Mouse (Mus musculus) fat pad, adult 2 months (tissue): ENCODE data around the gene Ccnl2.

ENCODE experiments used
- DNase-seq: peaks from one replicate; pipeline ENCODE4 v3.0.0-alpha.2; 2011; ENCODE audit warnings: low read depth, low spot score; ENCODE audit errors: extremely low read depth

Gene Ccnl2

DNA sequence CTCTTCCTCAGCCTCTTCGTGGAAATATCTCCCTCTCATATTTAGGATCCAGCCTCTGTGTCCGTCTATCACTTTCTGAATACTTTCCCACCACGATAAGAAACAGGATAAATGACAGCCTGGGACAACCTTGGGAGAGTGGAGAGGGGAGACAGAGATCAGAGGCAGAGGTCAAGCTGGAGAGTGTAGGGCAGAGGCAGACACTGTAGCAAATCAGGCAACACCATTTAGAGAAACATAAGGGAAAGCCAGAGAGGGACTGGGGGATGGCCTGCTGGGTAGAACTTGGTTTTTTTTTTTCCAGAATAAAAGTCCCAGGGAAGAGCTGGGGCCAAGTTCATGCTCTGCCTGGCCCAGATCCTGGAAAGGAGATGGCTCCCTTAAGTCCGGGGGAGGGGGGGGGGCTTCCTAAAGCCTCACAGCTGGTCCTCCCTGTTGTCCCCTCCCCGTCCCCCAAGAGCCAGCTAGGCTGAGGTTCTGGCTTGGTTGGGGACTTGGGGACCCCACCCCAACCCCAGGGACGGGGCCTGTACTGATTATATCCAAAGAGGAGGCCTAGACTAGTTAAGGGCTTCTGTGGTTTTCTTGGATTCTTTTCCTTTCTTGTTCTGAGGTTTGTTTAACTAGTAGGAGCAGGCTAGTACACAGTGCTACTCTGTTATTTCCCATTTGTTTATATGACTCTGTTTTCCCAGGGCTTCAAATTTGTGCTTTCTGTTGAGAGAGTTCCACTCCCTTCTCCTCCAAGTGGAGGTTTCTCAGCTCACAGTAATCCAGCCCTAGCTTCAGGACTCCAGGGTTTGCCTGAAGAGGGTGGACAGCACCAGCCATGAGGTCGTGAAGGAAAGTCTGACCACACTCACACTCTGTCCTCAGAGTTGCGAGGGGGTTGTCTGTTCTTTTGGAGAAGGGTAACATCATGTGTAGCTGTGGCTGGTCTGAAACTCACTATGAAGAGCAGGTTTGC, 26.2 kb downstream of the Ccnl2 start:
- no peak for DNase-seq

DNA sequence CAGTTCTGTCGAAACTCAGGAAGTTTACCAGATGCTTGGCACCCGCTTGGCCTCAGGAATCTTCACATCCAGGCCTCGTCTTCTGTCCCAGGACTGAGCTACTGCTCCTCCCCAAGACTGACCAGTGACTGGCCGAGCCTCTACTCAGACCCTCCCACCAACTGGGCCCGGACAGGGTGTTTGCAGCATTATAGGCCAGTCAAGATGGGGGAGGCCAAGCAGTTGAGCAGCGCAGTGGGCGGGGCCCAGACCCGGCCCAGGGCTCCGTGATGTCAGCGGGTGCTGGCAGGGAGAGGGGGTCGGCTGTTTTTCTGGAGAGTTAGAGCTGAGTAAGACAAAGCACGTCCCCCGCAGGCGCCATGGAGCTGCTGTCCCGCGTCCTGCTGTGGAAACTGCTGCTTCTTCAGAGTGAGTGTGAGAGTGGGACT, 27.2 kb downstream of the Ccnl2 start, which contains the start of gene Mxra8:
Gene Mxra8 (plus strand): TSS at position 198 of the 428 bp plus-strand sequence.
- DNase-seq = no peak

DNA sequence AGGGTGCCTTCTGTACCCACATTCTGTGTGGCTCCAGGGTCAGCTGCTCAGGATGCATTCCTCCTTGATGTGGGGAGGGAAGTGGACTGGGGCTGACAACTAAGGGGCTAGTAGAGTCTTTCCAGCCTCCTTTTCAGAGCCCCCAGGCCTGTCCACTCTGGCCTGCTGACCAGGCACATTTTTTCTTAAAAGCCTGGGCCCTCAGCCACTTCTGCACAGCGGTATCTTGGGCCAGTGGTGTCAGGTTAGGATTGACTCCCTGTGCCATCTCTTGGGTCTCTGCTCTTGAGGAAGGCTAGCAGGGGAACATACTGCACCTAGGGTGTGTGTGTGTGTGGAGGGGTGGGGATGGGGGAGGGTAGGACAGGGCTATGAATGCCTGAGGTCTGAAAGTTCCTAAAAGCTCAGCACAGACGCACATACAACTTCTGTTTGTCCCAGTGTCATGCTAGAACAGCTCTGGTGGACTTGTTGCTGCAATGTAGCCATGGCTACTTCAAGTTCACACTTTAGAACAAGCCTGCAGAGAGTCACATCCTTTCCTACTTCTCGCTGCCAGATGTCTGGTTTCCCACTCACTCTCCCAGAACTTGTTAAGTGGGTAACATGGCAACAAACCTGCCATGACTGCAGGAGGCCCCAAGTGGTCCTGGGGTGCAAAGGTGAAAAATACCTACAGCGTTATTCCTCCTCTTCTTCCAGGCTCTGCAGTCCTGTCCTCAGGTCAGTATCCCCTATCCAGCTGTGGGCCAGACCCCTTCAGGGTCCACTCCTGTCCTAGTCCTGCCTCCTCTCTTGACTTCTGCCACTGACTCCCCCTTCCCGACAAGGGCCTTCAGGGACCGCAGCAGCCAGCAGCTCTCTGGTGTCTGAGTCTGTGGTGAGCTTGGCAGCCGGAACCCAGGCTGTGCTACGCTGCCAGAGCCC, 28.1 kb downstream of the Ccnl2 start:
- DNase-seq = no peak

DNA sequence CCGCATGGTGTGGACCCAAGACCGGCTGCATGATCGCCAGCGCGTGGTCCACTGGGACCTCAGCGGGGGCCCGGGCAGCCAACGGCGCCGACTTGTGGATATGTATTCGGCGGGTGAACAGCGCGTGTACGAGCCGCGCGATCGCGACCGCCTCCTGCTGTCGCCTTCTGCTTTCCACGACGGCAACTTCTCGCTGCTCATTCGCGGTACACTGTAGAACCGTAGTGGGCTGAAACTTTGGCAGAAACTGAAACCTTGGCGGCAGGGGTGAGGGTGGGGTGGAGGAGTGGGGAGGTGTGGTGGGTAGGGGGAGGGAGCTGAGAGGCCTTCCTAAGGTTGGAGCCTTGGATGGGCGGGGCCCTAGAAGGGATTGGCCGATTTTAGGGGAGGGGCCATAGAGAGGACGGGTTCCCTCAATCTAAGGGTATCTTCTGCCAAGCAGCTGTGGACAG, 28.7 kb downstream of the Ccnl2 start:
- no peak for DNase-seq

DNA sequence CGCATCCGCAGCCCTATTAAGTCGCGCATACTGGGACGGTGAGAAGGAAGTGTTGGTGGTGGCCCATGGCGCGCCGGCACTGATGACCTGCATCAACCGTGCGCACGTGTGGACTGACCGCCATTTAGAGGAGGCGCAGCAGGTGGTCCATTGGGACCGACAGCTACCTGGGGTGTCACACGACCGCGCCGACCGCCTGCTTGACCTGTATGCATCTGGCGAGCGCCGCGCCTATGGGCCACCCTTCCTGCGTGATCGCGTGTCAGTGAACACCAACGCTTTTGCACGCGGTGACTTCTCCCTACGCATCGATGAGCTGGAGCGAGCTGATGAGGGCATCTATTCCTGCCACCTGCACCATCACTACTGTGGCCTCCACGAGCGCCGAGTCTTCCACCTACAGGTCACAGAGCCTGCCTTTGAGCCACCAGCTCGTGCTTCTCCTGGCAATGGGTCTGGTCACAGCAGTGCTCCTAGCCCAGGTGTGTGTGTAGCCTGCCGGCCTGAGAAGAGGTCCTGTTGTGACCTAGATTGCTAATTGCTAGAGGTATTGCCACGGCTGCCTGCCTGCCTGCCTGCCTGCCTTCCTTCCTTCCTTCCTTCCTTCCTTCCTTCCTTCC, 29.5 kb downstream of the Ccnl2 start:
- no peak for DNase-seq

DNA sequence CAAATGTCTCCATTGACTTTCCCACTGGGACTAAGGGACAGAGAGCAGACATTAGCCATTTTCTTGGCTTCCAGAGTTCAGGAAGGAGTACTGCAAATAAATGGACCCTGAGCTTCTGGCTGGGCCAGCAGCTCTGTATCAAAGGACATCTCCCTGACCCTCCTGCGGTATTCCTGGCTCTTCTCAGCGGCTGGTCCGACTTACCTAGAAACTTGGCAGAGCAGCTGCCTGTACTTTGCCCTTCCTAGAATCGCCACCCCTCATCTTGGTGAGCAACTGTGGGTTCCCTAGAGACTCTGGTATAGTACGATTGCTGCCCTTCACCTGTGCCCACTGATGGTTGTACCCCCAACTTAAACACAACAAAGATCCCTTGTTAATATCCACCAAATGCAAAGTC, 30.9 kb downstream of the Ccnl2 start:
- no peak for DNase-seq

DNA sequence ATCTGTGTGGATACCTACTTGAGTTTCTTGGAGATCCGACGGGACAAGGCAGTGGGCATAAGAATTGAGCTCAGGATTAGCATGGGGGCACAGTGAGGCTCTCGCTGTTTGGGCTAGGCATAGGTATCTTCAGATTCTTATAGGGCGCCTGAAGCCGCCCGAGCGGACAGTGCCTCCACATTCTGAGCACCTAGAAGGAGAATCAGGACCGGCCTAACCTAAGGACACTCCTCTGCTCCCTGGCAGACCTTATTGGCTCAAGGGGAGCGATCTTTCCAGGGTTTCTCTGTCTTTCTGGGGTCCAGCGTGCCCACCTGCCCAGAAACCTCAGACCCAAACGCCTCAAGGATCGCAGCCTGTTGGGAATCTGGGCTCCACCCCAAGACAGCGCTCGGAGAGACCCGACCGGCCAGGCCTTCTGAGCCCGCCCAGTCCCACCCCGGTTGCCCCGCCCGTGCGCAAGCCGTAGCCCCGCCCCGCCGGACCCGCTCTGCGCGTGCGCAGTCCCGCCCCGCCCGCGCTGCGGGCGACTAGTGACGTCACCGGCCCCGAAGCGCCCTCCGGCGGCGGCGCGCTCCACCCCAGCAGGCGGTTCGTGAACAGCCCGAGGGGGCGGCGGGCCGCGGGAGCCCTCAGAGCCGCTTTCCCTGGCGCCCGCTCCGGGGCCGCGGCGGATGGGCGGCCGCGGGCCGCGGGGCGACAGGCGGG, 34.7 kb downstream of the Ccnl2 start, which contains the start of gene Dvl1:
Gene Dvl1 (plus strand): TSS at position 532 of the 708 bp plus-strand sequence.
- DNase-seq = no peak

DNA sequence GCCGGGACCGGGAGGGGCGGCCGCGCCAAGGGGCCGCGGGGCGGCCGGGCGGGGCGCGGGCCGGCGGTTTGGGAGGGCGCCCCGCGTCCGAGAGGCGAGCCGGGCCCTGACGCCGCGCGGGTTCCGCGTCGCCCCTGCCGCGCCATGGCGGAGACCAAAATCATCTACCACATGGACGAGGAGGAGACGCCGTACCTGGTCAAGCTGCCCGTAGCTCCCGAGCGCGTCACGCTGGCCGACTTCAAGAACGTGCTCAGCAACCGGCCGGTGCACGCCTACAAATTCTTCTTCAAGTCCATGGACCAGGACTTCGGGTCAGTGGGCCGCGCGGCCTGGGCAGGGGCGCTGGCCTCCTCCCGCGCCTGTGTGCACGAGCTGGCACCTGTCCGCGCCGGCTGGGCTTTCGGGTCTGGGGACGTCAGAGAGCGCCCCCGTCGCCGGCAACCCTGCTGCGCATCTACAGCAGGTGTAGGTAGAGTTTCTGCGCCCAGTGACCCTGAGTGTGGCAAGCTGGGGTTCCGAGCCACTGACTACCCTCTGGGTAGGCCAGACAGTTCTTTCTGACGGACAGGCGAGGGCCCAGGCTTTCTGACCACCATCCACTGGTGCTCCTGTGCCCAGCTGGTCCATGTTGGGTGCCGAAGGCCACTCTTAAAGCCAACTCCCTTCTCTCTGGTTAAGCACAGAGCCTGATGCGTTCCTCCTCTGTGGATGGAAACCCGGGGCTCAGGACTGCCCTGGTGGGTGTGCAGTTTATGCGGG, 35.5 kb downstream of the Ccnl2 start:
- no peak for DNase-seq

DNA sequence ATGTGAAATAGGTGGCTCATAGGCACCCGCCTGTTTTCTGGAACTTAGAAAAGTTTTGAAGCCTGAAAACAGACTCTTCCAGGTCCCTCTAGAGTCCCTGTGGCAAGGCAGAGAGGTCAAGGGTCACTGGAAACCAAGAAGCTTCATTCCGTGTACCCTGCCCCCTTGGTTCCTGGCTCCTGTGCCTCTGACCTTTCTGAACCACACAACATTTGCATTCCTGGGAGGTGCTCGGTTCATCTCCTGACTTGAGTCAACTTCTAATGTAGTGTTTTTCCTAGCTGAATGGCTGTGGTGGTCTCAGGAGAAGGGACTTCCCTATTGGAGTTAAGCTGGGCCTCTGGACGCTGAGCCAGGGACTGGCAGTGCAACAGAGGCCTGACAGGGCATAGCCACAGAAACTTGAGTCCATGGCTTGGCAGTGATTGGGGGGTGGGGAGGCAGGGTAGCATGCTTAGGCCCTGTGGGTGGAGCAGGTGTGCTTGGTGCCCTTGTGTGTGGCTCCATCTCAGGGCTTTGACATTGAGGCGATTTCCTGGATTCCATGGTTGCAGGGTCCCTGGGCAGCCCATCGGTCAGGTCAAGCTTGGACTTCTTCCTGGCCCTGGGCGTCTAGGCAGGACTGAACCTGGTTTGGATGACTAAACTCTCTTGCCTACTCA, 36.3 kb downstream of the Ccnl2 start:
- no peak for DNase-seq

DNA sequence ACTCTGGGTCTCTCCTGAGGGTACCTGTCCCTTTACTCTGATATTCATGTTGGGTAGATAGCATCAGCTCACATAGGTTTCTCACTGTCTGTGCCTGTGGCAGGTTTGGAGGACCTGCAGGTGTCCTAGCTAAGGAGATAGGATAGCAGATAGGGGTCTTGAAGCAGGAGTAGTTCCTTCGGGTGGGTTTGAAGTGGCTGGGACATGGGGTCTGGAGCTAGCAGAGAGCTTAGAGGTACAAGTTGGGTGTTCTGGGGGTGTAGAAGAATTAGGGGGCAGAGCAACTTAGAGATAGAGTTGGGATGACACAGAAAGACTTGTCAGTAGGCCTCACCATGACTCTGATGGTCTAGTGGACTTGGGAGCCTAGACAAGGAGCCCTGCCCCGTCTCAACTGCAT, 37.1 kb downstream of the Ccnl2 start:
- no peak for DNase-seq

DNA sequence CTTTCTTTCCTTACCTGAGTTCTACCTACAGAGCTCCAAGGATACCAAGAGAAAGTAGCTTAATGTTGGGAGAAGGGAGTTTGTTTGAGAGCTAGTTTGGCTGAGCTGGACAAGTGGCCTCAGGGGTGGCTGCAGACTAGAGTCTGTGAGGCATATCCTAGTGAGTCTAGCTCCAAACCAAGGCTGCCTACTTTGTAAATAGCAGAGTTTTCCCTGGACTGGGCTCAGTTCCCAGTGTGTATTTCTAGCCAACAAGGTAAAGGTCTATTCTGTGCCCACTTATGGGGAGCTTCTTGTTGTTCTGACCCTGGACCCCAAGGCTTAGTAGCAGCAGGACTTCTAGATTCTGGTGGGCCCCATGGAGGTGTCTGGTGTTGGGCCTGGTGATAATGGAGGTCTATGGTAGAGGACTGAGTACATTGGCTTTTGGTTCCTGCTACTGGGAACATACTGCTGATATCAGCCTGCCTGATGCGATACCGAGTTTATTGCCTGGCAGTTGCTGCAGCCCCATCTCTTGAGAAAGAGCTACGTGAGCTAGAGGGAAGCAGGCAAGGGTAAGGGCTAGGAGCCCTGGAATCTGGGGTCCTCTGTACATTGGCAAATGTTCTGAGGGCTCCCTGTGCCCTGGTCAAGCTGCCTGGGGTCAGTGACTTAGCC, 37.6 kb downstream of the Ccnl2 start:
- DNase-seq = no peak

DNA sequence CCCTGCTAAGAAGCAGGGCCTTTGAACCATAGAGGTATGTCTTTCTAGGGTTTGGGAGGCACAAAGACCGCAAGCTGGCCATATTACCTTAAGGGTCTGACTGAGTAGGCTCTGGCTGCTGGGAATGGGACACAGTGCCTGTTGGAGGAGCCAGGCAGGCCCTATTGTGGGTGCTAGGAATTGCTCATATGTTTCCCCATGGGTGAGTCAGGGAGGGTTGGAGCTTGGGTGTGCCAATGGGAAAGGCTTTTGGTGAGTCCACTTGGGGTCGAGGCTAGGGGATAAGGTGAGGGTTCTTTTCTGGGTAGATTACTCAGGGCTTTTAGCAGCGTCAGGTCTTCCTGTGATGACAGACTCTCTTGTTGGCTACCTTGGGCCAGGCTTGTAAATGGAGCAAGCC, 39.1 kb downstream of the Ccnl2 start:
- DNase-seq = no peak

DNA sequence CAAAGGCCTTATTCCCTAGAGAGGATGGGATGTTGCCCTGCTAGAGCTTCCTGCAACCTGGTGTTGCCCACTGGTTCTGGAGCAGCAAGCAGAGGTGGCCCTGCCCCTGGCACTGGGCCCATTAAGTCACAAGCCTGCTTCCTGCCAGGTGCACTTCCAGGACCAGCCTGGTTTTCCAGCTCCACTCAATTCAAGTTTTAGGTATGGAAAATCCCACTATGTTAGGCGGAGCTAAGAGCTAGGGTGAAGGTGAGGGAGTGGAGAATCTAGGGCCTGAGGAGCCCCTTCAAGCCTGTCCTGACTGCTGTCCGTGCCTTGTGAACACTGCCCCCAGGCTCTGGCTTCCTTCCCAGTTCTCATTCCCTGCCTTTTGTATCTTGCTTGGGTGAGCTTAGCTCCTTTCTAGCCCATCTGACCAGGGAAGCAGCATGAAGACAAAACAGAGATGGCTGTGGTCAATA, 39.7 kb downstream of the Ccnl2 start:
- DNase-seq = no peak

DNA sequence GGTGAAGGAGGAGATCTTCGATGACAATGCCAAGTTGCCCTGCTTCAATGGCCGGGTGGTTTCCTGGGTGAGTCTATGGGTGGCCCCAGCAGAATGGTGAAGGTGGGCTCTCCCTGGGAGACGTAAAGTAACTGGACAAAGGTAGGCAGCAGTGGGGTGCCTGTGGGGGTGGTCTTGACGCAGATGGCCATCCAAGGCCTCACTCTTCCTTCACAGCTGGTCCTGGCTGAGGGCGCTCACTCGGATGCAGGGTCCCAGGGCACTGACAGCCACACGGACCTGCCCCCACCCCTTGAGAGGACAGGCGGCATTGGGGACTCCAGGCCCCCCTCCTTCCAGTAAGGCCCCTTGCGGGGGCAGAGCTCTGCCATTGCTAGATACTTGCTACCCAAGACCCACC, 41.1 kb downstream of the Ccnl2 start:
- no peak for DNase-seq

DNA sequence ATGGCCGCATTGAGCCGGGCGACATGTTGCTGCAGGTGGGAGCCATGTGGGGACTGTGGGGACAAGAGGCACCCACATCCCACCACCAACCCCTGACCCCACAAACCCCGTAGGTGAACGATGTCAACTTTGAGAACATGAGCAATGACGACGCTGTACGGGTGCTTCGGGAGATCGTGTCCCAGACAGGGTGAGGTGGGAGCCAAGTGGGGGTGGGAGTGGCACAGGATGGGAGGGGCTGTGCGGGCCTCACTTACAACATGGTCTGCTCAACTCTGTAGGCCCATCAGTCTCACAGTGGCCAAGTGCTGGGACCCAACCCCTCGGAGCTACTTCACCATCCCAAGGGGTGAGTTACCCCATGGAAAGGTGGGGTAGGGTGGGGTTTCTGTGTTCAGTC, 42.7 kb downstream of the Ccnl2 start:
- DNase-seq = no peak

DNA sequence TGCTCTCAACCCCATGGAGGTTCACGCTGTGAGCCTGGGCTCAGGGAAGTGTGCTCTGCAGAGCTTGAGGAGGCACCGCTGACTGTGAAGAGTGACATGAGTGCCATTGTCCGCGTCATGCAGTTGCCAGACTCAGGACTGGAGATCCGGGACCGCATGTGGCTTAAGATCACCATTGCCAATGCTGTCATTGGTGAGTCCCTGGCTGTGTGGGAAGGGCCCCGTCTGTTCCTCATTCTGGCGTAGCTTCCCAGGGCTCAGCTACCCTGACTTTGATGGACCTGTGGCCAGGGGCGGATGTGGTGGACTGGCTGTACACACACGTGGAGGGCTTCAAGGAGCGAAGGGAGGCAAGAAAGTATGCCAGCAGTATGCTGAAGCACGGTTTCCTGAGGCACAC, 43.8 kb downstream of the Ccnl2 start:
- no peak for DNase-seq

DNA sequence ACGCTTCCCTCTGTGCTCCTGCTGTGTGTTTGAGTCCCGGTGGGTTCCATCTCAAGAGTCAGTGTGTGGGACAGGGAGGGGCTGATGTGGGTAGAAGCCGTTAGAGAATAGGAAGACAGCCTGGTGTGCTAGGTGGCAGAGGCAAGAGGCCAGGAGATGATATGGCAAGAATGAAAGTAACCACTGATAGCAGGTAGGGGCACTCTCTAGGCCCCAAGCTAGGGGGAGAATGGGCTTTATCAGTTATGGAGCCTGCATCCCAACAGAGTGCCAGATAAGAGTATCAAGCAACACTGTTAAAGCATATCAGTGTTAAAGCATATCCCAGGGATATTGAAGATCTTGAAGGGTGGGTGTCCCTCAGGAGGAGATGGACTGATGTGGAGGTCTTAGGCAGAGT, 44.6 kb downstream of the Ccnl2 start:
- DNase-seq = no peak

DNA sequence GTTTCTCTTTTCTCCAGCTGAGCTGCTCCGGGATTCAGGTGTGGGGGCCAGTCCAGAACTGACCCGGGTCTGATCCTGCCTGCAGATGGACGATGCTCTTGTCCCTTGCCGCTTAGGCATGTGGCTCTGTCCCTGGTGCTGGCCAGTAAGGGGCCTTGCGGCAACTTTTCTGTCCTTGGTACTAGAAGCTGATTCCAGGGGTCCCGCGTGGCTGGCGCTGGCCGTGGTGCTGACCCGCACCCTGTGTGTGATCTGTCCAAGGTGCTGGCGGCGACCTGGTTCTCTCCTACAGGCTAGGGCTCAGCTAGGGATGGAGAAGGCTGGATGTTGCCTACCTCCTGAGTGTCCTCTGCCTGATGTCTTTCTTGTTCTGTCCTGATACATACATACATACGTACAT, 47.0 kb downstream of the Ccnl2 start:
- DNase-seq = no peak

DNA sequence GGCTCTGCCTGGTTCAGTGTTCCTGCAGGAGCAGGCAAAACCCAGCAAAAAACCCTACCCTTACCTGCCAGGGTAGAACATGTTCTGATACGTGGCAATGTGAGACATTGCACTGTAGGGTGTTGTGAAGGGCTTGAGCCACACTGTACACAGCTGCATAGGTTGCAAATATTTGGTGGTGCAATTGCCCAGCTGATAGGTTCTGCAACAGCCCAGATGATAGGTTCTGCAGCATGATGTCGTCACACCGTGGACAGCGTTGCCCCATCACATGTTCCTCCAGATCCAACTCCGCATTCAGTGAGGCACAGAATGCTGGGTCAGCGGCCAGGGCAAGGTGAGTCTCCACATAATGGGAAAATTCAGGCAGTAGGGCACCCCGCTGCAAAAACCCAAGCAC, 49.5 kb downstream of the Ccnl2 start:
- no peak for DNase-seq
